Mouse (Mus musculus) CH12.LX (cell line): ENCODE data around the gene Zfp1.

Experiments used
- CTCF ChIP-seq, 2 experiments: IDR thresholded peaks in 1 of 2; conservative IDR thresholded peaks in 1 of 2; 2 replicates each; pipeline ENCODE4 v1.5.1; 2011 to 2012; ENCODE audit warnings: low read depth in 2 of 2, low read length in 2 of 2, improper control_type of control experiment in 1 of 2, inconsistent platforms in 1 of 2, mild to moderate bottlenecking in 1 of 2, moderate library complexity in 1 of 2
- SIN3A ChIP-seq: IDR thresholded peaks from 2 replicates; pipeline ENCODE4 v1.6.1; 2012; ENCODE audit warnings: low read length, improper control_type of control experiment, inconsistent platforms
- ZNF384 ChIP-seq: IDR thresholded peaks from 2 replicates; pipeline ENCODE4 v1.6.1; 2012; ENCODE audit warnings: low read depth, low read length, improper control_type of control experiment, inconsistent platforms

DNA sequence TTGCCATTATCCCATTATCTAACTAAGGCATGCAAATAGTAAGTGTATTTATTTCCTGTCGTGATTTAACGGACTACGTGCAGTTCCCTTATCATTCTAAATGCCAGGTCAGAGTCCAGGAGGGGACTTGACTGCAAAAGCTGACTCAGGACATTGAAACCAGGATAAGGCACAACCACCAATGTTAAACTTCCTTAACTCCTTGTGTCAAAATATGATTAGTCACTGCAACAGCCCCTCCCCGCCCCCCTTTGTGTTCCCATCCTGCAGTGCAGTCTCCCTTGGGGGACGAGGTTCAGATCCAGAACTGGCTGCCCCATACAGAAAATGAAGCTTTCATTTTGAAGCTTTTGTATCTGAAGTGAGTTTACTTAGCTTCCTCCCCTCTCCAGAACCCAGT lies 705 bp upstream of the Zfp1 start:
- TF ChIP-seq CTCF (conservative IDR thresholded peaks at IDR 0.05 in 1 of 2, IDR thresholded peaks at IDR 0.05 in 1 of 2; ENCODE audit: low read depth in 2 of 2, low read length in 2 of 2) (no peak), ZNF384 (no peak), SIN3A (no peak)
